Mouse (Mus musculus) thymus, adult 2 months (tissue): ENCODE data around the gene Nppa.

ENCODE experiments used
- CTCF ChIP-seq: fragments of 200-500 bp; IDR thresholded peaks from 2 replicates; pipeline ENCODE4 v1.5.1; 2012; ENCODE audit warnings: mild to moderate bottlenecking, control low read depth, low read length, moderate library complexity, borderline replicate concordance; ENCODE audit not compliant: control insufficient read depth, poor library complexity, insufficient read depth; ENCODE audit errors: extremely low read depth
- POLR2A ChIP-seq: fragments of 200-500 bp; IDR thresholded peaks from 2 replicates; pipeline ENCODE4 v1.6.1; 2012; ENCODE audit warnings: mild to moderate bottlenecking, low read length, control low read depth, moderate library complexity; ENCODE audit not compliant: control insufficient read depth, poor library complexity, insufficient read depth; ENCODE audit errors: extremely low read depth

DNA sequence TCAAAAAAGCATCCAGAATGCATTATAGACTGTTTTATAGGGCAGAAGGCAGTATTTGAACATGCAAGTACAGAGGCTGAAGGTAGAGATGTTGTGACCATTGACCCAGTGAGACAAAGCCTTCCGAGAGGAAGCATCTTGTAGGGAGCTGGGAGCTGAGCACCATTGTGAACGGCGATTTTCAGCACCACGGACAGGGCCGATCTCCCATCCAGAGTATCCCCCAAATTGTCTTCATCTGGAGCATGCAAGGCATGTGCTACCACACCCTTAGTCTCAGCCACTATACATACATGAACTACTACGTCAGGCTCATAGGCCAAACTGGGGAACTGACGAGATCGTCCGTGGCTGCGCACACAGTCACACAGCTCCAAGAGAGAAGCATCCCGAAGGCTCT is 43.4 kb upstream of the Nppa start:
- TF ChIP-seq CTCF, result no peak
- TF ChIP-seq POLR2A, result no peak
